Mouse (Mus musculus): ENCODE measurements around the gene Sms. TPM values are rescaled to one million over a fixed set of nuclear protein-coding genes. Genes with fewer than 3 reads are reported as not detected.

Gene Sms
- polyA plus RNA-seq, 1 experiment from 2014 or later = 57.3 TPM

GRCm38 (mm10) chrX:157486765-157487164 lies 5.3 kb downstream of the Sms start:
- Histone ChIP-seq H3K4me3 (no peak overlapping the region), H3K27ac (no peak overlapping the region), H3K9me3 (replicated peaks) (no peaks in the 10 kb centered on the region), H3K27me3 (no peaks in the 10 kb centered on the region), H3K9ac (no peak overlapping the region), H3K4me2 (no peak overlapping the region), H3K36me3 (no peaks in the 10 kb centered on the region), H3K4me1 (replicated peaks) (0 out of 2 replicates have a peak, but pooled peaks cover 3% of the 10 kb centered on the region)
- ATAC-seq (replicated peaks; ENCODE audit: insufficient number of reproducible peaks, insufficient read depth, low FRiP score, low read depth) = no peak
- 52% methylated on average over 2 of the region's 2 CpGs for WGBS

GRCm38 (mm10) chrX:157482842-157483241 lies 9.2 kb downstream of the Sms start:
- ATAC-seq (replicated peaks; ENCODE audit: insufficient number of reproducible peaks, insufficient read depth, low FRiP score, low read depth) = no peak
- no peaks in the 10 kb centered on the region for H3K36me3 ChIP-seq
- no peak overlapping the region for H3K4me3 ChIP-seq
- no peaks in the 10 kb centered on the region for H3K27me3 ChIP-seq
- H3K9ac ChIP-seq = no peak overlapping the region
- no peaks in the 10 kb centered on the region for H3K9me3 ChIP-seq (replicated peaks)
- H3K27ac ChIP-seq = no peak overlapping the region
- H3K4me1 ChIP-seq (replicated peaks) = no peaks in the 10 kb centered on the region
- H3K4me2 ChIP-seq = no peak overlapping the region
- WGBS = 74% methylated on average over 2 of the region's 2 CpGs

GRCm38 (mm10) chrX:157481860-157482259 lies 10.2 kb downstream of the Sms start:
- Histone ChIP-seq H3K27me3 (no peaks in the 10 kb centered on the region), H3K4me3 (no peak overlapping the region), H3K27ac (no peak overlapping the region), H3K9ac (no peak overlapping the region), H3K9me3 (replicated peaks) (no peaks in the 10 kb centered on the region), H3K4me2 (no peak overlapping the region), H3K4me1 (replicated peaks) (no peaks in the 10 kb centered on the region), H3K36me3 (no peaks in the 10 kb centered on the region)
- ATAC-seq (replicated peaks; ENCODE audit: insufficient number of reproducible peaks, insufficient read depth, low FRiP score, low read depth) = no peak
- 66% methylated on average over 2 of the region's 2 CpGs for WGBS

GRCm38 (mm10) chrX:157477328-157477727 lies 14.8 kb downstream of the Sms start:
- H3K9me3 ChIP-seq (replicated peaks) = no peaks in the 10 kb centered on the region
- H3K36me3 ChIP-seq = no peaks in the 10 kb centered on the region
- H3K9ac ChIP-seq = no peak overlapping the region
- WGBS = 23% methylated on average over 3 of the region's 3 CpGs
- no peak for ATAC-seq (replicated peaks; ENCODE audit: insufficient number of reproducible peaks, insufficient read depth, low FRiP score, low read depth)
- no peak overlapping the region for H3K4me2 ChIP-seq
- H3K27ac ChIP-seq = no peak overlapping the region
- H3K4me3 ChIP-seq = no peak overlapping the region
- H3K27me3 ChIP-seq = no peaks in the 10 kb centered on the region
- no peaks in the 10 kb centered on the region for H3K4me1 ChIP-seq (replicated peaks)

GRCm38 (mm10) chrX:157476153-157476810 lies 15.8 kb downstream of the Sms start:
- Histone ChIP-seq H3K4me2 (no peak overlapping the region), H3K27me3 (no peaks in the 10 kb centered on the region), H3K4me3 (no peak overlapping the region), H3K27ac (no peak overlapping the region), H3K36me3 (no peaks in the 10 kb centered on the region), H3K9me3 (replicated peaks) (no peaks in the 10 kb centered on the region), H3K9ac (no peak overlapping the region), H3K4me1 (replicated peaks) (no peaks in the 10 kb centered on the region)
- ATAC-seq (replicated peaks; ENCODE audit: insufficient number of reproducible peaks, insufficient read depth, low FRiP score, low read depth) = no peak
- 80% methylated on average over 4 of the region's 4 CpGs for WGBS

GRCm38 (mm10) chrX:157471711-157472660 lies 20.1 kb downstream of the Sms start:
- ATAC-seq (replicated peaks; ENCODE audit: insufficient number of reproducible peaks, insufficient read depth, low FRiP score, low read depth) = no peak
- Histone ChIP-seq H3K27me3 (no peaks in the 10 kb centered on the region), H3K4me2 (no peak overlapping the region), H3K9me3 (replicated peaks) (no peaks in the 10 kb centered on the region), H3K27ac (no peak overlapping the region), H3K36me3 (no peaks in the 10 kb centered on the region), H3K9ac (no peak overlapping the region), H3K4me3 (no peak overlapping the region), H3K4me1 (replicated peaks) (no peaks in the 10 kb centered on the region)
- 86% methylated on average over 8 of the region's 8 CpGs for WGBS

GRCm38 (mm10) chrX:157468795-157469194 lies 23.3 kb downstream of the Sms start:
- no peaks in the 10 kb centered on the region for H3K27me3 ChIP-seq
- H3K4me3 ChIP-seq = no peak overlapping the region
- no peaks in the 10 kb centered on the region for H3K4me1 ChIP-seq (replicated peaks)
- no peak overlapping the region for H3K9ac ChIP-seq
- H3K4me2 ChIP-seq = no peak overlapping the region
- 75% methylated on average over 3 of the region's 3 CpGs for WGBS
- no peaks in the 10 kb centered on the region for H3K36me3 ChIP-seq
- H3K9me3 ChIP-seq (replicated peaks) = no peaks in the 10 kb centered on the region
- H3K27ac ChIP-seq = no peak overlapping the region
- ATAC-seq (replicated peaks; ENCODE audit: insufficient number of reproducible peaks, insufficient read depth, low FRiP score, low read depth) = no peak

GRCm38 (mm10) chrX:157468055-157468454 lies 24.0 kb downstream of the Sms start:
- Histone ChIP-seq H3K27me3 (no peaks in the 10 kb centered on the region), H3K27ac (no peak overlapping the region), H3K4me3 (no peak overlapping the region), H3K9ac (no peak overlapping the region), H3K4me2 (no peak overlapping the region), H3K36me3 (no peaks in the 10 kb centered on the region), H3K9me3 (replicated peaks) (no peaks in the 10 kb centered on the region), H3K4me1 (replicated peaks) (no peaks in the 10 kb centered on the region)
- 81% methylated on average over 2 of the region's 2 CpGs for WGBS
- no peak for ATAC-seq (replicated peaks; ENCODE audit: insufficient number of reproducible peaks, insufficient read depth, low FRiP score, low read depth)

- Histone ChIP-seq H3K27ac (no peak overlapping the region), H3K36me3 (no peaks in the 10 kb centered on the region), H3K4me2 (no peak overlapping the region), H3K27me3 (no peaks in the 10 kb centered on the region), H3K4me1 (replicated peaks) (no peaks in the 10 kb centered on the region), H3K4me3 (no peak overlapping the region), H3K9ac (no peak overlapping the region), H3K9me3 (replicated peaks) (no peaks in the 10 kb centered on the region)
- no peak for ATAC-seq (replicated peaks; ENCODE audit: insufficient number of reproducible peaks, insufficient read depth, low FRiP score, low read depth)
- 77% methylated on average over 1 of the region's 1 CpGs for WGBS
Measured at GRCm38 (mm10) chrX:157465949-157466348, 26.1 kb downstream of the Sms start.

- WGBS = 72% methylated on average over 3 of the region's 3 CpGs
- Histone ChIP-seq H3K27ac (no peak overlapping the region), H3K4me1 (replicated peaks) (no peaks in the 10 kb centered on the region), H3K9ac (no peak overlapping the region), H3K27me3 (no peaks in the 10 kb centered on the region), H3K9me3 (replicated peaks) (no peaks in the 10 kb centered on the region), H3K36me3 (no peaks in the 10 kb centered on the region), H3K4me2 (no peak overlapping the region), H3K4me3 (no peak overlapping the region)
- no peak for ATAC-seq (replicated peaks; ENCODE audit: insufficient number of reproducible peaks, insufficient read depth, low FRiP score, low read depth)
Measured at GRCm38 (mm10) chrX:157462716-157463115, 29.4 kb downstream of the Sms start.

GRCm38 (mm10) chrX:157454430-157454829 lies 37.7 kb downstream of the Sms start:
- Histone ChIP-seq H3K9ac (no peak overlapping the region), H3K9me3 (replicated peaks) (no peaks in the 10 kb centered on the region), H3K27ac (no peak overlapping the region), H3K36me3 (no peaks in the 10 kb centered on the region), H3K4me1 (replicated peaks) (no peaks in the 10 kb centered on the region), H3K27me3 (no peaks in the 10 kb centered on the region), H3K4me2 (no peak overlapping the region), H3K4me3 (no peak overlapping the region)
- 48% methylated on average over 1 of the region's 1 CpGs for WGBS
- no peak for ATAC-seq (replicated peaks; ENCODE audit: insufficient number of reproducible peaks, insufficient read depth, low FRiP score, low read depth)

All from heart, embryonic 15.5 days (tissue).